Mouse (Mus musculus) hindbrain, postnatal 0 days (tissue): ENCODE results near the gene Tmprss9. TPM values are rescaled to one million over a fixed set of nuclear protein-coding genes. Genes with fewer than 3 reads are reported as not detected.

Experiments
- ATAC-seq: fragments of 200-750 bp; cut with Nextera tagmentation; 2 replicates; pipeline ENCODE4 v1.8.0; 2017; ENCODE audit warnings: mild to moderate bottlenecking, moderate TSS enrichment, moderate library complexity
- DNase-seq: peaks from one replicate; pipeline ENCODE4 v3.0.0-alpha.2; 2015; ENCODE audit warnings: low spot score
- H3K27ac ChIP-seq: fragments of 300-500 bp; sonication (generic); 2 replicates; pipeline ENCODE4 v1.5.1; 2014; ENCODE audit warnings: mild to moderate bottlenecking
- H3K27me3 ChIP-seq: fragments of 300-500 bp; sonication (generic); 2 replicates; pipeline ENCODE4 v1.6.1; 2014; ENCODE audit warnings: low read length, mixed read lengths; ENCODE audit not compliant: insufficient read depth
- H3K36me3 ChIP-seq: fragments of 300-500 bp; sonication (generic); 2 replicates; pipeline ENCODE4 v1.6.1; 2014; ENCODE audit warnings: low read length, mixed read lengths; ENCODE audit not compliant: insufficient read depth
- H3K4me1 ChIP-seq: fragments of 300-500 bp; sonication (generic); 2 replicates; pipeline ENCODE4 v1.6.1; 2014; ENCODE audit warnings: antibody characterized with exemption, low read length, mixed read lengths; ENCODE audit not compliant: insufficient read depth
- H3K4me2 ChIP-seq: fragments of 300-500 bp; sonication (generic); 2 replicates; pipeline ENCODE4 v1.6.1; 2014; ENCODE audit warnings: low read depth, mild to moderate bottlenecking, low read length, moderate library complexity, mixed read lengths
- H3K4me3 ChIP-seq: fragments of 300-500 bp; sonication (generic); 2 replicates; pipeline ENCODE4 v1.5.1; 2014; ENCODE audit warnings: low read length
- H3K9ac ChIP-seq: fragments of 300-500 bp; sonication (generic); replicated peaks from 2 replicates; pipeline ENCODE4 v1.6.1; 2014; ENCODE audit warnings: mild to moderate bottlenecking, low read length, moderate library complexity, mixed read lengths
- H3K9me3 ChIP-seq: fragments of 300-500 bp; sonication (generic); 2 replicates; pipeline ENCODE4 v1.6.1; 2016; ENCODE audit warnings: low read length, mixed read lengths
- CTCF ChIP-seq: IDR thresholded peaks from 2 replicates; pipeline ENCODE4 v1.5.1; 2016; ENCODE audit warnings: antibody characterized with exemption, control low read depth, low read depth
- WGBS: fragments of 180-500 bp; shearing (Covaris S2); extraction: QIAGEN DNeasy Blood & Tissue Kit; methylation state at CpG from one replicate; pipeline ENCODE4 v1.1.7; 2014; 5-methylcytosine and 5-hydroxymethylcytosine counted together
- polyA plus RNA-seq: library from polyadenylated mRNA; unstranded; fragments of >200 nt; fragmentation: Nextera tagmentation; extraction: Ambion mirVana; gene quantifications from 2 replicates; pipeline ENCODE4 v1.2.1, GENCODE M21; 2015
- total RNA-seq: library from RNA; depleted of rRNA; stranded (reverse); fragments of >200 nt; gene quantifications from 2 replicates; pipeline ENCODE4 v1.2.3, GENCODE M21; 2014

Tmprss9 gene
- total and polyA plus RNA-seq, 2 experiments from 2014 or later = 0.10 to 0.26 TPM

DNA sequence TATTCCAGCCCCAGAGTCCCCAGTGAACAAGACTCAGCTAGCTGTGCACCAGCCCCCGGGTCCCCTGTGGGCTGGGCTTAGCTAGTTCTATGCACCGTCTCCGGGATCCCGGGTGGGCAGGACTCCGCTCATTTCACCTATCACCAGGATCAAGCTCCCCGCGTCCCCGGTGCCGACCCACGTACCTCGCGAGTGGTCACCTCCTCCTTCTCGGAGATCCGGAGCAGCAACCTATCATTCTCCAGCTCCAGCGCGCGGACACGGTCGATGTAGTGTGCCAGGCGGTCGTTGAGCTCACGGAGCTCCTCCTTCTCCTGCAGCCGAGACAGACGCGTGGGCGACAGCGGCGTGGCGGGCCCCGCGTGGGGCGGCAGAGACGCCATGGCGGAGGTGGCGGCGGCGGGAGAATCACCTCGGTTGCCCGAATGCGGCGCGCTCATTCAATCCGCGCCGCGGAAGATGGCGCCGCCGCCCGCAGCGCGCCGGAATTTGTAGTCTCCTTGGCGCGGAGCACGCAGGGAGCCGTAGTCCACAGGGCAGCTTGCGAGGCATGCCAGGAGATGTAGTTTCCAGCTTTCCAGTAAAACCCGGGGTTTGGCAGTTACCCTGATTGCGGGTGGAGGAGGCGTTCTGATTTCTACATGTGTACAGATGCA, 46.3 kb downstream of the Tmprss9 start, which contains the start of gene Lmnb2:
TSS of gene Lmnb2 (minus strand) at position 467 of the 656 bp plus-strand sequence.
- H3K9me3 ChIP-seq = no peaks in the 10 kb centered on the region
- ATAC-seq = peak; percentile 78
- peaks cover 7% of the 10 kb centered on the region; the same call in 1 of the 2 replicates for H3K4me1 ChIP-seq
- peak; percentile 94 for DNase-seq
- peak within 1 kb of the TSS; percentile 85 for H3K27ac ChIP-seq
- H3K4me3 ChIP-seq = peak within 1 kb of the TSS; percentile 94
- peak within 1 kb of the TSS; percentile 86 for H3K9ac ChIP-seq
- H3K27me3 ChIP-seq = no peaks in the 10 kb centered on the region
- WGBS = under 1% methylated on average over 61 of the region's 61 CpGs
- no peaks in the 10 kb centered on the region for H3K36me3 ChIP-seq
- 0 out of 2 replicates have a peak, but pooled peaks have one; percentile 1 for TF ChIP-seq CTCF
- H3K4me2 ChIP-seq = peak within 1 kb of the TSS; percentile 91

GRCm38 (mm10) chr10:80921923-80922322, 50.3 kb downstream of the Tmprss9 start:
- Histone ChIP-seq H3K27me3 (no peaks in the 10 kb centered on the region), H3K27ac (no peak overlapping the region), H3K4me2 (peak overlapping the region; percentile 53), H3K4me1 (0 out of 2 replicates have a peak, but pooled peaks cover 2% of the 10 kb centered on the region), H3K4me3 (peak overlapping the region; percentile 23), H3K36me3 (no peaks in the 10 kb centered on the region), H3K9me3 (no peaks in the 10 kb centered on the region), H3K9ac (peak overlapping the region; percentile 9; the same call in 1 of the 2 replicates)
- TF ChIP-seq CTCF = no peak
- ATAC-seq (0 out of 2 replicates have a peak, but pooled peaks have one; percentile 33), DNase-seq (peak; percentile 62)
- WGBS = 5% methylated on average over 16 of the region's 16 CpGs

- ATAC-seq (no peak), DNase-seq (no peak)
- Histone ChIP-seq H3K4me3 (no peak overlapping the region), H3K36me3 (no peaks in the 10 kb centered on the region), H3K9ac (no peak overlapping the region), H3K9me3 (no peaks in the 10 kb centered on the region), H3K27me3 (no peaks in the 10 kb centered on the region), H3K27ac (no peak overlapping the region), H3K4me1 (peaks cover 6% of the 10 kb centered on the region), H3K4me2 (no peak overlapping the region)
- no peak for TF ChIP-seq CTCF
- WGBS = 55% methylated on average over 3 of the region's 3 CpGs
These were observed 53.8 kb downstream of the Tmprss9 start for GRCm38 (mm10) chr10:80925472-80925871.

- Histone ChIP-seq H3K27me3 (peaks cover 11% of the 10 kb centered on the region; the same call in 1 of the 2 replicates), H3K27ac (peak overlapping the region; percentile 65; the same call in 1 of the 2 replicates), H3K4me3 (peak overlapping the region; percentile 44), H3K4me1 (peaks cover 14% of the 10 kb centered on the region), H3K4me2 (peak overlapping the region; percentile 93), H3K36me3 (no peaks in the 10 kb centered on the region), H3K9me3 (no peaks in the 10 kb centered on the region), H3K9ac (peak overlapping the region; percentile 53)
- whole genome bisulfite sequencing = under 1% methylated on average over 48 of the region's 48 CpGs
- DNase-seq (peak; percentile 95), ATAC-seq (peak; percentile 31; the same call in 1 of the 2 replicates)
- peak; percentile 86 for TF ChIP-seq CTCF
These were observed 57.1 kb downstream of the Tmprss9 start for GRCm38 (mm10) chr10:80928586-80929298.

GRCm38 (mm10) chr10:80929299-80930226, 57.9 kb downstream of the Tmprss9 start, which contains the start of gene Gadd45b:
Gene Gadd45b (plus strand): TSS chr10:80930073.
- peaks cover 14% of the 10 kb centered on the region for H3K4me1 ChIP-seq

More at GRCm38 (mm10) chr10:80929299-80930226, 57.9 kb downstream of the Tmprss9 start, which contains the start of gene Gadd45b:
- Histone ChIP-seq H3K27me3 (peaks cover 11% of the 10 kb centered on the region; the same call in 1 of the 2 replicates), H3K4me2 (peak within 1 kb of the TSS; percentile 93), H3K27ac (peak within 1 kb of the TSS; percentile 65), H3K4me3 (peak within 1 kb of the TSS; percentile 53), H3K36me3 (no peaks in the 10 kb centered on the region), H3K9ac (peak within 1 kb of the TSS; percentile 59), H3K9me3 (no peaks in the 10 kb centered on the region)
- ATAC-seq = peak; percentile 95
- under 1% methylated on average over 56 of the region's 56 CpGs for WGBS
- DNase-seq = peak; percentile 99
- no peak for TF ChIP-seq CTCF
